Mouse (Mus musculus) kidney, embryonic 14.5 days (tissue): ENCODE measurements around the gene Lmx1b. TPM values are rescaled to one million over a fixed set of nuclear protein-coding genes. Genes with fewer than 3 reads are reported as not detected.

Experiments used
- polyA plus RNA-seq: library from polyadenylated mRNA; unstranded; fragments of >200 nt; fragmentation: Nextera tagmentation; extraction: Ambion mirVana; gene quantifications from 2 replicates; pipeline ENCODE4 v1.2.1, GENCODE M21; 2014

Gene Lmx1b
- polyA plus RNA-seq, 1 experiment from 2014 or later: 2.2 TPM

Other genes starting within 250 kb of the Lmx1b start
- 3.5 and 8.1 TPM in 2 replicates for gene Zbtb34, start 209.2 kb downstream of the Lmx1b start, polyA plus RNA-seq
- gene Zbtb43, start 172.0 kb downstream of the Lmx1b start, polyA plus RNA-seq: 11.8 and 25.5 TPM in 2 replicates
- 14.7 and 18.8 TPM in 2 replicates for gene Mvb12b, start 247.4 kb upstream of the Lmx1b start, polyA plus RNA-seq